Mouse (Mus musculus) kidney, embryonic 16.5 days (tissue): ENCODE measurements around the gene Epha6. TPM values are rescaled to one million over a fixed set of nuclear protein-coding genes. Genes with fewer than 3 reads are reported as not detected.

Experiments
- ATAC-seq: fragments of 200-750 bp; cut with Nextera tagmentation; 2 replicates; pipeline ENCODE4 v1.8.0; 2017; ENCODE audit warnings: moderate TSS enrichment; ENCODE audit not compliant: low FRiP score, low TSS enrichment
- H3K27ac ChIP-seq: fragments of 300-500 bp; sonication (generic); 2 replicates; pipeline ENCODE4 v1.5.1; 2014; ENCODE audit warnings: low read length
- H3K27me3 ChIP-seq: fragments of 300-500 bp; sonication (generic); 2 replicates; pipeline ENCODE4 v1.6.1; 2014; ENCODE audit warnings: low read length, control low read depth, mixed read lengths; ENCODE audit not compliant: insufficient read depth
- H3K36me3 ChIP-seq: fragments of 300-500 bp; sonication (generic); 2 replicates; pipeline ENCODE4 v1.6.1; 2014; ENCODE audit warnings: low read length, control low read depth, mixed read lengths; ENCODE audit not compliant: insufficient read depth
- H3K4me1 ChIP-seq: fragments of 300-500 bp; sonication (generic); 2 replicates; pipeline ENCODE4 v1.6.1; 2014; ENCODE audit warnings: low read length, control low read depth, mixed read lengths; ENCODE audit not compliant: insufficient read depth
- H3K4me2 ChIP-seq: fragments of 300-500 bp; sonication (generic); replicated peaks from 2 replicates; pipeline ENCODE4 v1.6.1; 2014; ENCODE audit warnings: low read depth, low read length
- H3K4me3 ChIP-seq: fragments of 300-500 bp; sonication (generic); 2 replicates; pipeline ENCODE4 v1.5.1; 2014; ENCODE audit warnings: mild to moderate bottlenecking, low read length
- H3K9ac ChIP-seq: fragments of 300-500 bp; sonication (generic); replicated peaks from 2 replicates; pipeline ENCODE4 v1.6.1; 2014; ENCODE audit warnings: low read length
- H3K9me3 ChIP-seq: fragments of 300-500 bp; sonication (generic); 2 replicates; pipeline ENCODE4 v1.6.1; 2016; ENCODE audit warnings: low read length, control low read depth
- WGBS: fragments of 180-500 bp; shearing (Covaris S2); extraction: QIAGEN DNeasy Blood & Tissue Kit; methylation state at CpG from one replicate; pipeline ENCODE4 v1.1.7; 2014; 5-methylcytosine and 5-hydroxymethylcytosine counted together
- polyA plus RNA-seq: library from polyadenylated mRNA; unstranded; fragments of >200 nt; fragmentation: Nextera tagmentation; extraction: Ambion mirVana; gene quantifications from 2 replicates; pipeline ENCODE4 v1.2.1, GENCODE M21; 2015

Gene Epha6
- polyA plus RNA-seq: 0.07 TPM in 1 of 2 replicates, not detected in the other

DNA sequence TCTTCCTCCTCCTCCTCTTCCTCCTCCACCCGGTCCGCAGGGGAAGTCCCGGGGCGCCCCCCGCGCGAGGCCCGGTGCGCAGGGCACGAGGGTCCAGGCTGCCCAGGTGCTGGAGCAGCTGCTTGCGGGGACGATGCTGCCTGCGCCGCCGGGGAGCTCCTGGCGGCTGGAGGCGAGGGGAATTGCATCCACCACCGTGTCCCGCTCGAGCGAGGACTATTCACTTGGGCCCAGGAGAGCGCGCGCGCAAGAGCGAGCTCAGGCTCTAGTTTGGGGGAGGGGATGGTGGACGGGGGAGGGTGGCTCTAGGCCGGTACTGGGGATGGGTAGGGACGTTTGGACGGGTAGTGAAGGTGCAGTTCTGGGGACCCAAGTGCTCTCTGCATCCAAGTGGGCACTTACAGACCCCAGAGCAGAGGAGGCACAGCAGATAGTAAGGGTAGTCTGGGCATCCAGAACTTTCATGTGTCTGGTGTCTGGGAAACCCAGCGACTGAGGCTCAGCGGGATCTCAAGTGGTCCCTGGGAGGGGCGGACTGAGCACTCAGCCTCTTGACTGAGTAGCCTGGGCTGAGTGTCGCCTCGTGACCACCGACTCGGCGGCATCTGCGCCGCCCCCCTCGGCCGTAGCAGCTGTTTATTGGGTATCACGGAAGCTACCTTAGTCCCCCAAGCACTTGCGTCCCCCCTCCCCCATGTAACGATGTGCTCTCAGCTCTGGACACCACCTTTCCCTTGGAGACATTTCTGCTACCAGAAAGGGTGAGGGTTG is at the start of gene Epha6:
Gene Epha6, minus strand, starts transcription at position 471 of the 771 bp plus-strand sequence.
- Histone ChIP-seq H3K27ac (no peak within 1 kb of the TSS), H3K4me1 (peaks cover 9% of the 10 kb centered on the region; the same call in 1 of the 2 replicates), H3K9ac (no peak within 1 kb of the TSS), H3K4me2 (peak within 1 kb of the TSS; percentile 64), H3K4me3 (peak within 1 kb of the TSS; percentile 41), H3K27me3 (peaks cover 34% of the 10 kb centered on the region), H3K9me3 (no peaks in the 10 kb centered on the region), H3K36me3 (no peaks in the 10 kb centered on the region)
- ATAC-seq: peak; percentile 80
- under 1% methylated on average over 44 of the region's 45 CpGs for WGBS

- Histone ChIP-seq H3K36me3 (no peaks in the 10 kb centered on the region), H3K4me1 (no peaks in the 10 kb centered on the region), H3K4me3 (no peak overlapping the region), H3K9ac (no peak overlapping the region), H3K4me2 (no peak overlapping the region), H3K27me3 (no peaks in the 10 kb centered on the region), H3K27ac (no peak overlapping the region), H3K9me3 (no peaks in the 10 kb centered on the region)
- no peak for ATAC-seq
Measured at GRCm38 (mm10) chr16:60651716-60652115, 46.4 kb upstream of the Epha6 start.

- no peak overlapping the region for H3K9ac ChIP-seq
- H3K27me3 ChIP-seq: no peaks in the 10 kb centered on the region
- no peaks in the 10 kb centered on the region for H3K9me3 ChIP-seq
- H3K4me2 ChIP-seq: no peak overlapping the region
- no peak for ATAC-seq
- no peak overlapping the region for H3K4me3 ChIP-seq
- no peaks in the 10 kb centered on the region for H3K4me1 ChIP-seq
- no peak overlapping the region for H3K27ac ChIP-seq
- H3K36me3 ChIP-seq: no peaks in the 10 kb centered on the region
Measured at GRCm38 (mm10) chr16:60628091-60628490, 22.8 kb upstream of the Epha6 start.

GRCm38 (mm10) chr16:60605832-60606583 is 677 bp upstream of the Epha6 start:
- H3K9ac ChIP-seq: no peak overlapping the region
- H3K36me3 ChIP-seq: no peaks in the 10 kb centered on the region
- H3K27me3 ChIP-seq: peaks cover 34% of the 10 kb centered on the region
- no peaks in the 10 kb centered on the region for H3K9me3 ChIP-seq
- ATAC-seq: peak; percentile 95
- H3K4me2 ChIP-seq: peak overlapping the region; percentile 64
- H3K4me3 ChIP-seq: peak overlapping the region; percentile 41
- WGBS: under 1% methylated on average over 38 of the region's 38 CpGs
- no peak overlapping the region for H3K27ac ChIP-seq
- H3K4me1 ChIP-seq: peaks cover 9% of the 10 kb centered on the region; the same call in 1 of the 2 replicates

DNA sequence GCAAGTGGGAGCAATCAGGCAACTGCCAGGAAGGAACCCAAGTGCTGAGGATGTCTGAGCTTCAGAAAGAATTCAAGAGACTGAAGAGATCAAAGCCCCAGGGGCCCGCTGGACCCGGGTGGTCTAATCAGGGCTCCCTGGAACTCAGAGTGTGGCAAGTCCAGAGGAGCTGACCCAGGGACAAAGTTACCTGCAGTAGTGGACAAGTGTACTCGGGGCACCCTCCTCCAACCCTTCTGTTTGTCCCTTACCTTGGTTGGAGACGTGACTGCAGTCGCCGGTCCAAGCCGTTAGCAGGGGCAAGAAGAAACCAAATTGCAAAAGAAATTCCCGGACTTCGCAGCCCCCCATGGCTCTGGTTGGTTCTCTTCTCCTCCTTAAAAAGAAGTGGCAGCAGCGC is 718 bp downstream of the Epha6 start:
- Histone ChIP-seq H3K27ac (no peak overlapping the region), H3K27me3 (peaks cover 34% of the 10 kb centered on the region), H3K9ac (no peak overlapping the region), H3K4me2 (peak overlapping the region; percentile 64), H3K36me3 (no peaks in the 10 kb centered on the region), H3K4me1 (peaks cover 9% of the 10 kb centered on the region; the same call in 1 of the 2 replicates), H3K9me3 (no peaks in the 10 kb centered on the region), H3K4me3 (peak overlapping the region; percentile 41)
- 2% methylated on average over 10 of the region's 10 CpGs for WGBS
- no peak for ATAC-seq

GRCm38 (mm10) chr16:60585322-60585721 is 20.0 kb downstream of the Epha6 start:
- H3K9me3 ChIP-seq: no peaks in the 10 kb centered on the region
- no peak for ATAC-seq
- H3K4me1 ChIP-seq: no peaks in the 10 kb centered on the region
- H3K4me2 ChIP-seq: no peak overlapping the region
- no peaks in the 10 kb centered on the region for H3K27me3 ChIP-seq
- 84% methylated on average over 3 of the region's 3 CpGs for WGBS
- no peak overlapping the region for H3K9ac ChIP-seq
- H3K4me3 ChIP-seq: no peak overlapping the region
- no peaks in the 10 kb centered on the region for H3K36me3 ChIP-seq
- no peak overlapping the region for H3K27ac ChIP-seq

DNA sequence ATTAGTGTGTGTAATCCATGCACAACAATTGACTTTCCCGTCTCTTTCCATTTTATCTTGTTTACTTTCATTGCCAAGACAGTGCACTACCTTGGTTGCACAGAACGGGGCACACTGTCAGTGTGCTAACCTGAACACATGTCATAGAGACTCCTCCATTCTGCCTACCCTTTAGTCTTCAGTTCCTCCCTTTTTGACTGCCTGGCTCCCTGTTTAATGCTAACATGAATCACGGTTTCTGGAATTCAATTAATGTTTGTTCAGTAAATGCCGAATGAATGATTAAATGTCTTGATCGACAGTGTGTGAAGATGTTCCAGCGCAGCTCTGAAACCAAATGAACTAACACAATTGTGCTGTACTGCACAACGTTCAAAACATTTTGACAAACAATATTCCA is 20.6 kb downstream of the Epha6 start:
- no peaks in the 10 kb centered on the region for H3K9me3 ChIP-seq
- H3K27me3 ChIP-seq: no peaks in the 10 kb centered on the region
- no peak for ATAC-seq
- H3K4me3 ChIP-seq: no peak overlapping the region
- WGBS: 68% methylated on average over 7 of the region's 7 CpGs
- no peak overlapping the region for H3K9ac ChIP-seq
- no peak overlapping the region for H3K4me2 ChIP-seq
- H3K36me3 ChIP-seq: no peaks in the 10 kb centered on the region
- H3K4me1 ChIP-seq: no peaks in the 10 kb centered on the region
- H3K27ac ChIP-seq: no peak overlapping the region

DNA sequence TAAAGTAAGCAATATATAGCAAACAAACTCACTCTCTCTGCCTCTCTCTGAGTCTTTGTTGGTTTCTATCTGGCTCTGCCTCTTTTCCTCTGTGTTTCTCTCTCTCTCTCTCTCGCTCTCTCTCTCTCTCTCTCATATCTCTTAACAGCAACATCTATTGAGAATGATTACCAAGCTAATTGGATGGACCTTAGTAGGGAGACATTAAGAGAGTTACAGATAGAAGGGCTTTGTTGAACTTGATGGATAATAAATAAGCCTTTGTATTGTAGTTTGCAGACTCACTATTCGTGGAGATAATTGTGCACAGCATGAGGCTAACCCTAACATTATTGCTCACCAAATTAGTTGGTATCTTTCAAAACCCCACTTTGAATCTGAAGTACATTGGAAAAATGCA is 34.8 kb downstream of the Epha6 start:
- H3K9me3 ChIP-seq: no peaks in the 10 kb centered on the region
- H3K27ac ChIP-seq: no peak overlapping the region
- H3K4me1 ChIP-seq: no peaks in the 10 kb centered on the region
- no peak for ATAC-seq
- H3K27me3 ChIP-seq: no peaks in the 10 kb centered on the region
- H3K36me3 ChIP-seq: no peaks in the 10 kb centered on the region
- H3K9ac ChIP-seq: no peak overlapping the region
- no peak overlapping the region for H3K4me3 ChIP-seq
- WGBS: 77% methylated on average over 2 of the region's 2 CpGs
- H3K4me2 ChIP-seq: no peak overlapping the region

DNA sequence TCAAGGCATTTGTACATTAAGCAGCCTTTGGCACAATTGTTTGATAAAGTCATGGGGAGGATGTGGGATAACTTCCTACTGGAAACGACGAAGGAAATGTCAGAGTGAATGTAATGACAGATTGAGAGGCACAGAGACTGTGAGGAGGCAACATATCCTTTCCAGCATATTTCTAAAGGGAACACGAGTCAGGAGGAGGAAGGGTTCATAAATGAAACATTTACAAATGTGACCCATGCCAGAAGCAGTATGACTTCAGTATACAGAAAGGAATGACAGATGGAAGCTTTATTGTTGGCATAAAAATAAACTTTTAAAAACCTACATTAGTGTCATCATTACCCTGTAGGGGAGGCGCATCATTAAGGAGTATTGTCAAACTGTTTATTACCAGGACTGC is 60.9 kb downstream of the Epha6 start:
- Histone ChIP-seq H3K27ac (no peak overlapping the region), H3K4me1 (no peaks in the 10 kb centered on the region), H3K4me2 (no peak overlapping the region), H3K27me3 (no peaks in the 10 kb centered on the region), H3K36me3 (no peaks in the 10 kb centered on the region), H3K4me3 (no peak overlapping the region), H3K9me3 (no peaks in the 10 kb centered on the region), H3K9ac (no peak overlapping the region)
- WGBS: 64% methylated on average over 4 of the region's 4 CpGs
- ATAC-seq: no peak

DNA sequence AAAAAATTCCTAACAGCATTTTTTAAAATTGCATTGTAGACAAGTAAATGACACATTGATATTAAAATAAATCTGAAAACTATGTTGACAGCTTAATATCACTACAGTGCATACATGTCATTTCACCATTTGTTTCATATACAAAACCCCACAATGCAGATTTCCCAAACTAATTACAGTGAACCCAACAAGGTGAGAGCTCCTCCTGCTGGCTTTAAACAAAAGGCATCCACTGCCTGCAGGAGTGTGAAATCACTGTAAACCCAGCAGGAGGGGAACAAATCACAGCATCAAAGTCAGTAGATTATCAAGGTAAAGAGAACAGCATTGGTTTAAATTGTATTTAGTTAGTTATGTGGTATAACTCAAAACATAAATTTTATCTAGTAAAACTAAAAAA is 67.1 kb downstream of the Epha6 start:
- no peak overlapping the region for H3K4me2 ChIP-seq
- no peak overlapping the region for H3K27ac ChIP-seq
- ATAC-seq: no peak
- H3K9me3 ChIP-seq: no peaks in the 10 kb centered on the region
- H3K27me3 ChIP-seq: no peaks in the 10 kb centered on the region
- no peaks in the 10 kb centered on the region for H3K4me1 ChIP-seq
- H3K9ac ChIP-seq: no peak overlapping the region
- H3K36me3 ChIP-seq: no peaks in the 10 kb centered on the region
- no peak overlapping the region for H3K4me3 ChIP-seq
